ENCODE assay signal across 8 mouse cellular contexts in the genomic region with DNA sequence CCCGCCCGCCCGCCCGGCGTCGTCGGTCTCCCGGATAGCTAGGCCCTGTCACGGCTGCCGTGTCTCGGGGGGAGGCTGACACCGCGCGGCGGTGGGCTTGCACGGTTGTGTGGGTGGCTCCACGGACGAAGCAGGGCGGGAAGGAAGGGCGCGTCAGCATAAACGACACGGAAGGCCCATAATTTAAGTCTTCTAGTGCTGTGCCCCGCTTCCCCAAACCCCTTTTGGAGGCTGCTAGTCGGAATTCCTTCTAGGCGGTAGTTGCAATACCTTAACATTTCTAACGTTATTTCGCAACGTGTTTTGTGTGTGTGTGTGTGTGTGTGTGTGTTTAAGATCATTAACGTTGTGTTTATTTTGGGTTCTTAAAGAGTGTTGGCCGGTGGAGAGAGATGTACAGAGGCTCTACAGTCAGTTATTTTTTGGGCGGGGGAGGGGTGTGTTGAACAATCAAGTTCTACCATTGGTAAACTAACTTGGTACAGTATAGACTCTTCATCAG. TPM values are rescaled to one million over a fixed set of nuclear protein-coding genes. Genes with fewer than 3 reads are reported as not detected.
A peak's percentile ranks its signal among the peaks of the same experiment; 100 is the strongest.
DNase-seq lines count a peak whose midpoint lies in the region; ATAC-seq and TF ChIP-seq lines count a peak whose summit lies in the region.

No protein-coding gene starts in this region.

- no peaks in the 10 kb centered on the region for H3K27me3 ChIP-seq in lung, embryonic 15.5 days
- no peaks in the 10 kb centered on the region for H3K27me3 ChIP-seq in forebrain, embryonic 15.5 days
- H3K27me3 ChIP-seq in liver, adult 2 months (ENCODE audit: control insufficient read depth, insufficient read depth, low read length) = no peaks in the 10 kb centered on the region
- H3K27me3 ChIP-seq in neural tube, embryonic 13.5 days = no peaks in the 10 kb centered on the region

- no peak for ATAC-seq in lung, embryonic 15.5 days (ENCODE audit: borderline replicate concordance, extremely low read depth, low FRiP score, low TSS enrichment)
- peak; percentile 59 for ATAC-seq in forebrain, embryonic 15.5 days (replicated peaks)
- ATAC-seq in neural tube, embryonic 13.5 days (ENCODE audit: low read depth) = peak; percentile 74

- 2% methylated on average over 30 of the region's 32 CpGs for WGBS in lung, embryonic 15.5 days
- WGBS in forebrain, embryonic 15.5 days = 1% methylated on average over 22 of the region's 32 CpGs
- under 1% methylated on average over 32 of the region's 32 CpGs for WGBS in liver, adult 2 months
- under 1% methylated on average over 32 of the region's 32 CpGs for WGBS in neural tube, embryonic 13.5 days

- DNase-seq in lung, postnatal 14 days = no peak
- DNase-seq in T-cell, adult 2 months (ENCODE audit: low spot score) = peak; percentile 50
- DNase-seq in liver, adult 2 months (ENCODE audit: extremely low read depth, low read depth, low spot score) = peak; percentile 43
- no peak for DNase-seq in adrenal gland, adult 2 months
- no peak for DNase-seq in kidney, adult 11 months

- peak overlapping the region; percentile 97 for H3K27ac ChIP-seq in lung, embryonic 15.5 days
- H3K27ac ChIP-seq in forebrain, embryonic 15.5 days (replicated peaks) = peak overlapping the region; percentile 96
- H3K27ac ChIP-seq in liver, adult 2 months (replicated peaks; ENCODE audit: insufficient read depth, low read depth, low read length) = peak overlapping the region; percentile 91
- H3K27ac ChIP-seq in neural tube, embryonic 13.5 days (replicated peaks) = peak overlapping the region; percentile 96

- peak overlapping the region; percentile 49 for H3K4me2 ChIP-seq in lung, embryonic 15.5 days
- peak overlapping the region; percentile 63 for H3K4me2 ChIP-seq in forebrain, embryonic 15.5 days (replicated peaks)
- H3K4me2 ChIP-seq in neural tube, embryonic 13.5 days = peak overlapping the region; percentile 76

- H3K79me2 ChIP-seq in liver, adult 2 months (ENCODE audit: control insufficient read depth, insufficient read depth, low read length) = peaks cover 3% of the 10 kb centered on the region; the same call in 1 of the 2 replicates

- TF ChIP-seq POLR2A in liver, adult 2 months (IDR thresholded peaks at IDR 0.05; ENCODE audit: extremely low read depth, insufficient read depth, low read length) = no peak

- H3K9ac ChIP-seq in lung, embryonic 15.5 days = peak overlapping the region; percentile 93
- H3K9ac ChIP-seq in forebrain, embryonic 15.5 days (replicated peaks) = peak overlapping the region; percentile 91
- H3K9ac ChIP-seq in liver, adult 2 months (ENCODE audit: low read depth, low read length) = peak overlapping the region; percentile 95
- H3K9ac ChIP-seq in neural tube, embryonic 13.5 days = peak overlapping the region; percentile 97

- peaks cover 9% of the 10 kb centered on the region for H3K4me1 ChIP-seq in lung, embryonic 15.5 days
- H3K4me1 ChIP-seq in forebrain, embryonic 15.5 days = peaks cover 12% of the 10 kb centered on the region
- H3K4me1 ChIP-seq in liver, adult 2 months (ENCODE audit: control insufficient read depth, insufficient read depth, low read length) = peaks cover 5% of the 10 kb centered on the region; the same call in 1 of the 2 replicates
- peaks cover 18% of the 10 kb centered on the region for H3K4me1 ChIP-seq in neural tube, embryonic 13.5 days (replicated peaks)

- peak overlapping the region; percentile 93 for H3K4me3 ChIP-seq in lung, embryonic 15.5 days
- peak overlapping the region; percentile 100 for H3K4me3 ChIP-seq in forebrain, embryonic 15.5 days
- H3K4me3 ChIP-seq in liver, adult 2 months (ENCODE audit: insufficient read depth, low read depth, low read length) = peak overlapping the region; percentile 89
- H3K4me3 ChIP-seq in neural tube, embryonic 13.5 days = peak overlapping the region; percentile 98

- no peaks in the 10 kb centered on the region for H3K9me3 ChIP-seq in lung, embryonic 15.5 days
- H3K9me3 ChIP-seq in forebrain, embryonic 15.5 days = no peaks in the 10 kb centered on the region
- no peaks in the 10 kb centered on the region for H3K9me3 ChIP-seq in neural tube, embryonic 13.5 days

- H3K36me3 ChIP-seq in lung, embryonic 15.5 days = peaks cover 5% of the 10 kb centered on the region; the same call in 1 of the 2 replicates
- H3K36me3 ChIP-seq in forebrain, embryonic 15.5 days = no peaks in the 10 kb centered on the region
- peaks cover 5% of the 10 kb centered on the region for H3K36me3 ChIP-seq in liver, adult 2 months (ENCODE audit: control insufficient read depth, insufficient read depth, low read length)
- peaks cover 3% of the 10 kb centered on the region; the same call in 1 of the 2 replicates for H3K36me3 ChIP-seq in neural tube, embryonic 13.5 days

- TF ChIP-seq CTCF in liver, adult 2 months (IDR thresholded peaks at IDR 0.05; ENCODE audit: low read depth, low read length) = no peak

RNA-seq across cellular contexts. Expression of gene Ranbp2, which starts 0.6 kb away (rescaled TPM):
- 26.5 and 27.9 TPM in 2 replicates for polyA plus RNA-seq in lung, embryonic 15.5 days (2015; fragmentation: Nextera tagmentation; extraction: Ambion mirVana)
- 19.7 and 21.5 TPM in 2 replicates for polyA plus RNA-seq in forebrain, embryonic 15.5 days (2015; fragmentation: Nextera tagmentation; extraction: Ambion mirVana)
- total RNA-seq in liver, adult 2 months (2014; rRNA removed) = 38.0 and 40.5 TPM in 2 replicates
- polyA plus RNA-seq in liver, adult 2 months (2012; rRNA removed) = 2.2 and 2.3 TPM in 2 replicates
- polyA plus RNA-seq in neural tube, embryonic 13.5 days (2015; fragmentation: Nextera tagmentation; extraction: Ambion mirVana) = 17.3 and 19.6 TPM in 2 replicates
- total RNA-seq in adrenal gland, adult 2 months (2021) = 10 to 100 TPM; 60.7 to 80.4 TPM
- 0.59 and 1.2 TPM in 2 replicates for polyA plus RNA-seq in adrenal gland, adult 2 months (2012; rRNA removed)

RNA-seq across cellular contexts. Expression of gene Ccdc138, which starts 50.4 kb away (rescaled TPM):
- polyA plus RNA-seq in lung, embryonic 15.5 days (2015; fragmentation: Nextera tagmentation; extraction: Ambion mirVana) = 10.1 and 10.4 TPM in 2 replicates
- polyA plus RNA-seq in forebrain, embryonic 15.5 days (2015; fragmentation: Nextera tagmentation; extraction: Ambion mirVana) = 11.3 and 12.1 TPM in 2 replicates
- total RNA-seq in liver, adult 2 months (2014; rRNA removed) = 1.8 and 2.5 TPM in 2 replicates
- 0.31 and 0.54 TPM in 2 replicates for polyA plus RNA-seq in liver, adult 2 months (2012; rRNA removed)
- 7.5 and 7.7 TPM in 2 replicates for polyA plus RNA-seq in neural tube, embryonic 13.5 days (2015; fragmentation: Nextera tagmentation; extraction: Ambion mirVana)
- 1 to 10 TPM; 2.2 to 4.3 TPM for total RNA-seq in adrenal gland, adult 2 months (2021)
- 0.04 and 0.12 TPM in 2 replicates for polyA plus RNA-seq in adrenal gland, adult 2 months (2012; rRNA removed)

Comparison
In these comparisons a context has a peak if more than half of its experiments do, and no peak if none do; other contexts are left out.
1. DNase-seq: peak in T-cell, adult 2 months (single experiment) and liver, adult 2 months (single experiment); none in lung, postnatal 14 days (single experiment), adrenal gland, adult 2 months (single experiment) and kidney, adult 11 months (single experiment).
2. Peak in every context shown above with its lines, with median percentiles within 50 percentile points of each other: H3K27ac ChIP-seq, H3K4me2 ChIP-seq, H3K4me3 ChIP-seq and H3K9ac ChIP-seq.